Mouse (Mus musculus) MEL (cell line): ENCODE results near the gene Kmt5c. TPM values are rescaled to one million over a fixed set of nuclear protein-coding genes. Genes with fewer than 3 reads are reported as not detected.

ENCODE experiments used
- DNase-seq: peaks from one replicate; pipeline ENCODE4 v3.0.0; 2011; ENCODE audit warnings: low read depth, low spot score
- H3K27ac ChIP-seq: 2 replicates; pipeline ENCODE4 v1.5.1; 2012; ENCODE audit warnings: low read depth, mild to moderate bottlenecking, control low read depth, low read length, moderate library complexity; ENCODE audit not compliant: control insufficient read depth
- H3K27me3 ChIP-seq, 2 experiments: fragments of 150-350 bp in 1 of 2; sonication (generic) in 1 of 2; 2 replicates each; pipeline ENCODE4 v1.6.1; 2012; ENCODE audit warnings: low read length in 2 of 2, mild to moderate bottlenecking in 2 of 2, improper control_type of control experiment in 1 of 2, moderate library complexity in 1 of 2; ENCODE audit not compliant: insufficient read depth in 2 of 2, control insufficient read depth in 1 of 2
- H3K36me3 ChIP-seq, 2 experiments: 2 replicates each; pipeline ENCODE4 v1.6.1; 2012 to 2014; ENCODE audit warnings: low read length in 2 of 2, improper control_type of control experiment in 1 of 2, inconsistent platforms in 1 of 2, mild to moderate bottlenecking in 1 of 2; ENCODE audit not compliant: insufficient read depth in 2 of 2, control insufficient read depth in 1 of 2
- H3K4me1 ChIP-seq, 2 experiments: fragments of 150-350 bp in 1 of 2; sonication (generic) in 1 of 2; 2 replicates each; pipeline ENCODE4 v1.6.1; 2012; ENCODE audit warnings: low read length in 2 of 2, improper control_type of control experiment in 1 of 2, mild to moderate bottlenecking in 1 of 2; ENCODE audit not compliant: insufficient read depth in 2 of 2, control insufficient read depth in 1 of 2
- H3K4me3 ChIP-seq, 2 experiments: fragments of 150-350 bp in 1 of 2; sonication (generic) in 1 of 2; 2 replicates each; pipeline ENCODE4 v1.5.1; 2012; ENCODE audit warnings: low read depth in 2 of 2, low read length in 2 of 2, mild to moderate bottlenecking in 2 of 2, moderate library complexity in 2 of 2, control low read depth in 1 of 2, improper control_type of control experiment in 1 of 2; ENCODE audit not compliant: control insufficient read depth in 1 of 2, insufficient read depth in 1 of 2
- H3K79me2 ChIP-seq: 2 replicates; pipeline ENCODE4 v1.6.1; 2012; ENCODE audit warnings: mild to moderate bottlenecking, low read length, moderate library complexity; ENCODE audit not compliant: control insufficient read depth, poor library complexity, insufficient read depth
- H3K9ac ChIP-seq: 2 replicates; pipeline ENCODE4 v1.6.1; 2012; ENCODE audit warnings: low read depth, mild to moderate bottlenecking, control low read depth, low read length, moderate library complexity; ENCODE audit not compliant: control insufficient read depth, poor library complexity, severe bottlenecking
- H3K9me3 ChIP-seq: fragments of 150-350 bp; sonication (generic); replicated peaks from 2 replicates; pipeline ENCODE4 v1.6.1; 2012; ENCODE audit warnings: mild to moderate bottlenecking, low read length, improper control_type of control experiment, moderate library complexity; ENCODE audit not compliant: insufficient read depth
- BHLHE40 ChIP-seq: IDR thresholded peaks from 2 replicates; pipeline ENCODE4 v1.6.1; 2012; ENCODE audit warnings: low read depth, mild to moderate bottlenecking, inconsistent platforms, low read length, improper control_type of control experiment, borderline replicate concordance
- CHD1 ChIP-seq: IDR thresholded peaks from 2 replicates; pipeline ENCODE4 v1.6.1; 2012; ENCODE audit warnings: low read depth, mild to moderate bottlenecking, inconsistent platforms, low read length, improper control_type of control experiment
- E2F4 ChIP-seq: IDR thresholded peaks from 2 replicates; pipeline ENCODE4 v1.6.1; 2011; ENCODE audit warnings: low read depth, low read length, improper control_type of control experiment, borderline replicate concordance
- ELF1 ChIP-seq: IDR thresholded peaks from 2 replicates; pipeline ENCODE4 v1.6.1; 2014; ENCODE audit warnings: low read depth, mild to moderate bottlenecking, inconsistent platforms, low read length, improper control_type of control experiment, moderate library complexity
- EP300 ChIP-seq, 2 experiments: IDR thresholded peaks; 2 replicates each; pipeline ENCODE4 v1.6.1; 2011; ENCODE audit warnings: improper control_type of control experiment in 2 of 2, low read length in 2 of 2, low read depth in 1 of 2, mild to moderate bottlenecking in 1 of 2
- ETS1 ChIP-seq: IDR thresholded peaks from 2 replicates; pipeline ENCODE4 v1.6.1; 2012; ENCODE audit warnings: low read depth, mild to moderate bottlenecking, inconsistent platforms, low read length, improper control_type of control experiment, moderate library complexity
- JUND ChIP-seq: IDR thresholded peaks from 2 replicates; pipeline ENCODE4 v1.6.1; 2011; ENCODE audit warnings: low read depth, mild to moderate bottlenecking, improper control_type of control experiment, low read length
- KAT2A ChIP-seq: conservative IDR thresholded peaks from 2 replicates; pipeline ENCODE4 v1.6.1; 2012; ENCODE audit warnings: low read depth, low read length, improper control_type of control experiment, inconsistent platforms
- MAFK ChIP-seq: IDR thresholded peaks from 2 replicates; pipeline ENCODE4 v1.6.1; 2011; ENCODE audit warnings: low read depth, mild to moderate bottlenecking, low read length, improper control_type of control experiment, borderline replicate concordance
- MAX ChIP-seq: IDR thresholded peaks from 2 replicates; pipeline ENCODE4 v1.6.1; 2011; ENCODE audit warnings: low read length, improper control_type of control experiment
- MAZ ChIP-seq: IDR thresholded peaks from 2 replicates; pipeline ENCODE4 v1.6.1; 2012; ENCODE audit warnings: low read depth, mild to moderate bottlenecking, inconsistent platforms, low read length, improper control_type of control experiment
- MEF2A ChIP-seq: IDR thresholded peaks from 2 replicates; pipeline ENCODE4 v1.6.1; 2014; ENCODE audit warnings: low read depth, mild to moderate bottlenecking, inconsistent platforms, low read length, improper control_type of control experiment; ENCODE audit not compliant: poor library complexity, insufficient replicate concordance, severe bottlenecking; ENCODE audit errors: extremely low read depth
- MXI1 ChIP-seq: IDR thresholded peaks from 2 replicates; pipeline ENCODE4 v1.6.1; 2011; ENCODE audit warnings: mild to moderate bottlenecking, low read depth, low read length, improper control_type of control experiment
- MYB ChIP-seq: IDR thresholded peaks from 2 replicates; pipeline ENCODE4 v1.6.1; 2011; ENCODE audit warnings: mild to moderate bottlenecking, low read depth, low read length, improper control_type of control experiment
- MYC ChIP-seq: IDR thresholded peaks from 2 replicates; pipeline ENCODE4 v1.6.1; 2011; ENCODE audit warnings: low read depth, mild to moderate bottlenecking, low read length, improper control_type of control experiment, moderate library complexity
- NELFE ChIP-seq: IDR thresholded peaks from 2 replicates; pipeline ENCODE4 v1.6.1; 2011; ENCODE audit warnings: low read depth, low read length, improper control_type of control experiment
- NRF1 ChIP-seq: IDR thresholded peaks from 2 replicates; pipeline ENCODE4 v1.6.1; 2014; ENCODE audit warnings: low read depth, mild to moderate bottlenecking, inconsistent platforms, low read length, improper control_type of control experiment, moderate library complexity; ENCODE audit not compliant: poor library complexity, insufficient read depth, severe bottlenecking
- POLR2A ChIP-seq, 2 experiments: IDR thresholded peaks; 2 replicates each; pipeline ENCODE4 v1.6.1; 2011 to 2012; ENCODE audit warnings: low read length in 2 of 2, mild to moderate bottlenecking in 2 of 2, control low read depth in 1 of 2, improper control_type of control experiment in 1 of 2, low read depth in 1 of 2, moderate library complexity in 1 of 2; ENCODE audit not compliant: control insufficient read depth in 1 of 2, insufficient read depth in 1 of 2, poor library complexity in 1 of 2
- POLR2AphosphoS2 ChIP-seq: IDR thresholded peaks from 2 replicates; pipeline ENCODE4 v1.6.1; 2011; ENCODE audit warnings: low read length, improper control_type of control experiment
- RAD21 ChIP-seq: IDR thresholded peaks from 2 replicates; pipeline ENCODE4 v1.6.1; 2011; ENCODE audit warnings: mild to moderate bottlenecking, low read depth, low read length, improper control_type of control experiment
- RCOR1 ChIP-seq: IDR thresholded peaks from 2 replicates; pipeline ENCODE4 v1.6.1; 2012; ENCODE audit warnings: low read depth, mild to moderate bottlenecking, inconsistent platforms, low read length, improper control_type of control experiment
- SIN3A ChIP-seq: IDR thresholded peaks from 2 replicates; pipeline ENCODE4 v1.6.1; 2012; ENCODE audit warnings: low read length, improper control_type of control experiment, inconsistent platforms
- SMC3 ChIP-seq: IDR thresholded peaks from 2 replicates; pipeline ENCODE4 v1.6.1; 2011; ENCODE audit warnings: low read depth, low read length, improper control_type of control experiment
- TBP ChIP-seq: IDR thresholded peaks from 2 replicates; pipeline ENCODE4 v1.8.0; 2011; ENCODE audit warnings: low read depth, low read length, improper control_type of control experiment
- TCF12 ChIP-seq: IDR thresholded peaks from 2 replicates; pipeline ENCODE4 v1.6.1; 2014; ENCODE audit warnings: low read depth, mild to moderate bottlenecking, inconsistent platforms, low read length, improper control_type of control experiment, moderate library complexity
- UBTF ChIP-seq: IDR thresholded peaks from 2 replicates; pipeline ENCODE4 v1.6.1; 2012; ENCODE audit warnings: low read depth, mild to moderate bottlenecking, inconsistent platforms, low read length, improper control_type of control experiment, moderate library complexity, borderline replicate concordance; ENCODE audit not compliant: insufficient read depth
- USF1 ChIP-seq: IDR thresholded peaks from 2 replicates; pipeline ENCODE4 v1.6.1; 2014; ENCODE audit warnings: low read depth, mild to moderate bottlenecking, inconsistent platforms, low read length, improper control_type of control experiment, moderate library complexity
- ZC3H11A ChIP-seq: IDR thresholded peaks from 2 replicates; pipeline ENCODE4 v1.6.1; 2012; ENCODE audit warnings: low read depth, mild to moderate bottlenecking, inconsistent platforms, low read length, improper control_type of control experiment
- ZMIZ1 ChIP-seq: IDR thresholded peaks from 2 replicates; pipeline ENCODE4 v1.6.1; 2012; ENCODE audit warnings: low read depth, mild to moderate bottlenecking, inconsistent platforms, low read length, improper control_type of control experiment, moderate library complexity
- ZNF384 ChIP-seq: IDR thresholded peaks from 2 replicates; pipeline ENCODE4 v1.6.1; 2012; ENCODE audit warnings: low read depth, mild to moderate bottlenecking, inconsistent platforms, low read length, improper control_type of control experiment
- polyA plus RNA-seq, 2 experiments: library from polyadenylated mRNA; stranded (reverse) in 1 of 2; unstranded in 1 of 2; fragments of >175 nt in 1 of 2; fragments of >200 nt in 1 of 2; gene quantifications; 2 replicates each; pipeline versions ENCODE4 v1.2.1 to v1.2.4; 2012; ENCODE audit warnings: low replicate concordance in 2 of 2, low read depth in 1 of 2; ENCODE audit not compliant: insufficient read length in 2 of 2, insufficient read depth in 1 of 2, missing spikeins in 1 of 2
- total RNA-seq: library from RNA; depleted of rRNA; stranded (reverse); fragments of 300-350 nt; gene quantifications from 2 replicates; pipeline ENCODE4 v1.2.3, GENCODE M21; 2012

Kmt5c gene
- total and polyA plus RNA-seq, 3 experiments: 21.8 to 60.2 TPM; not detected in 1

GRCm38 (mm10) chr7:4789436-4789935 is 49.6 kb downstream of the Kmt5c start, which contains the start of gene Tmem238 (continued):
- TF ChIP-seq MEF2A: no peak
- TF ChIP-seq MAZ: 0 out of 2 replicates have a peak, but pooled peaks have one; percentile 45
- no peak for TF ChIP-seq ELF1
- TF ChIP-seq BHLHE40: no peak
- no peak; the same call in 1 of the 2 replicates for TF ChIP-seq NRF1
- TF ChIP-seq TBP: no peak

- Histone ChIP-seq H3K79me2 (peaks cover 37% of the 10 kb centered on the region), H3K4me3 (peak within 1 kb of the TSS; percentile 86 to 96), H3K27ac (peak within 1 kb of the TSS; percentile 93), H3K4me1 (peaks cover under 1 to 19% of the 10 kb centered on the region in 2 experiments; a peak in 3 of 4 replicates), H3K36me3 (peaks cover 9 to 14% of the 10 kb centered on the region in 2 experiments), H3K9ac (peak within 1 kb of the TSS; percentile 93), H3K27me3 (no peaks in the 10 kb centered on the region), H3K9me3 (no peaks in the 10 kb centered on the region)
- peak; percentile 97 for DNase-seq
- TF ChIP-seq ZNF384: peak; percentile 47; the same call in 1 of the 2 replicates
- TF ChIP-seq NRF1: 0 out of 2 replicates have a peak, but pooled peaks have one; percentile 17
- TF ChIP-seq BHLHE40: no peak
- TF ChIP-seq SIN3A: peak; percentile 76
- TF ChIP-seq MEF2A: peak; percentile 35; the same call in 1 of the 2 replicates
- 0 out of 2 replicates have a peak, but pooled peaks have one; percentile 72 for TF ChIP-seq UBTF
- TF ChIP-seq TCF12: peak; percentile 89
- peak; percentile 91 for TF ChIP-seq MAX
- peak; percentile 82 to 98 for TF ChIP-seq POLR2A (IDR thresholded peaks at IDR 0.05; ENCODE audit: control insufficient read depth in 1 of 2, insufficient read depth in 1 of 2, low read depth in 1 of 2, low read length in 2 of 2, poor library complexity in 1 of 2)
- peak; percentile 81; the same call in 1 of the 2 replicates for TF ChIP-seq CHD1
- TF ChIP-seq TBP: peak; percentile 98
- peak; percentile 82 for TF ChIP-seq KAT2A
- no peak for TF ChIP-seq EP300 (IDR thresholded peaks at IDR 0.05; ENCODE audit: low read depth in 1 of 2, low read length in 2 of 2)
- peak; percentile 97 for TF ChIP-seq POLR2AphosphoS2
- peak; percentile 86 for TF ChIP-seq ELF1
- TF ChIP-seq SMC3: no peak
- TF ChIP-seq ZMIZ1: peak; percentile 89
- no peak; the same call in 1 of the 2 replicates for TF ChIP-seq JUND
- TF ChIP-seq ZC3H11A: no peak
- TF ChIP-seq RAD21: no peak
- TF ChIP-seq RCOR1: peak; percentile 62
- TF ChIP-seq ETS1: peak; percentile 23; the same call in 1 of the 2 replicates
- peak; percentile 97 for TF ChIP-seq MYC
- TF ChIP-seq MYB: no peak
- TF ChIP-seq NELFE: peak; percentile 98
- TF ChIP-seq E2F4: peak; percentile 73; the same call in 1 of the 2 replicates
- peak; percentile 51; the same call in 1 of the 2 replicates for TF ChIP-seq MXI1
- peak; percentile 29; the same call in 1 of the 2 replicates for TF ChIP-seq USF1
- TF ChIP-seq MAFK: no peak
These were observed 52.6 kb downstream of the Kmt5c start, which contains the start of gene Rpl28 for GRCm38 (mm10) chr7:4792278-4793212. Gene Rpl28, plus strand, starts transcription at chr7:4792874.
